Mouse (Mus musculus): ENCODE results near the gene Vat1l.

- TF ChIP-seq POLR2A (IDR thresholded peaks at IDR 0.05; ENCODE audit: borderline replicate concordance, extremely low read depth, low read depth, low read length): no peak
- TF ChIP-seq CTCF (IDR thresholded peaks at IDR 0.05; ENCODE audit: insufficient read depth, low read length): no peak
Measured at GRCm38 (mm10) chr8:114346045-114346444, 140.6 kb downstream of the Vat1l start.

All from lung, adult 2 months (tissue).